Mouse (Mus musculus) E14TG2a.4 (cell line): ENCODE measurements at regions not wholly inside any gene's neighbourhood (a gene's known extent, or its start where the extent isn't known, plus 50 kb on each side); places are given as distances from the start of the nearest gene placed in this dataset.

Source experiments
- CTCF ChIP-seq: conservative IDR thresholded peaks from 2 replicates; pipeline ENCODE4 v1.5.1; 2014; ENCODE audit warnings: low read length
- NANOG ChIP-seq: IDR thresholded peaks from 2 replicates; pipeline ENCODE4 v1.6.1; 2014; ENCODE audit warnings: borderline replicate concordance, low read length, mixed read lengths
- POU5F1 ChIP-seq: IDR thresholded peaks from 2 replicates; pipeline ENCODE4 v1.6.1; 2014; ENCODE audit warnings: low read length, borderline replicate concordance

DNA sequence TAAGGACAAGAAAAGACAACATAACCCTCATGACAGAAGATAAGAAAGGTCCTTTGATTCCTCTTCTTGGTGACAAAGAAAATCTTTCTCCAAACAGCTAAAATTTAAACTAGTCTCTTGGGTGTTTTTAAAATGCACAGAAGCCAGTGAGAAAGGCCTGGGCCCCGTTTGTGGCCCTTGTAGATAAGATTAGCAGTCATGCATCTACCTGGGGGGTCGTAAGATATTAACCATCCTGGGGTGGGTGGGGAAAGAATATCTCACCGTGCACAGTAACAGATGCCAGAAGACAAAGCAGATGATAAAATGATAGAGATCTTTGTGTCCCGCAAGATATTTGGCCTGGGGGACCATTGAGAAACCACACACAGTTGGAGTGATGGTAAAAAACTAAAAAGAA is 51.5 kb upstream of the Atp2b1 start:
- TF ChIP-seq CTCF, result no peak
- no peak for TF ChIP-seq POU5F1
- no peak for TF ChIP-seq NANOG
